Mouse (Mus musculus) frontal cortex, adult (tissue): ENCODE results near the gene Gm10721.
"Not testable (repeated sequence)": the region's sequence is repeated elsewhere in the genome, so short reads cannot be mapped to it uniquely, and the experiment has no call there.

ENCODE experiments used
- ATAC-seq: cut with Nextera tagmentation; 2 replicates; pipeline ENCODE4 v1.9.2; 2017; ENCODE audit warnings: mild to moderate bottlenecking, moderate library complexity, mixed read lengths; ENCODE audit not compliant: low TSS enrichment

Gm10721 gene

GRCm38 (mm10) chr9:3012733-3013279, at the start of gene Gm10721:
Gene Gm10721, plus strand, starts transcription at chr9:3013140.
- peak; percentile 48 for ATAC-seq

DNA sequence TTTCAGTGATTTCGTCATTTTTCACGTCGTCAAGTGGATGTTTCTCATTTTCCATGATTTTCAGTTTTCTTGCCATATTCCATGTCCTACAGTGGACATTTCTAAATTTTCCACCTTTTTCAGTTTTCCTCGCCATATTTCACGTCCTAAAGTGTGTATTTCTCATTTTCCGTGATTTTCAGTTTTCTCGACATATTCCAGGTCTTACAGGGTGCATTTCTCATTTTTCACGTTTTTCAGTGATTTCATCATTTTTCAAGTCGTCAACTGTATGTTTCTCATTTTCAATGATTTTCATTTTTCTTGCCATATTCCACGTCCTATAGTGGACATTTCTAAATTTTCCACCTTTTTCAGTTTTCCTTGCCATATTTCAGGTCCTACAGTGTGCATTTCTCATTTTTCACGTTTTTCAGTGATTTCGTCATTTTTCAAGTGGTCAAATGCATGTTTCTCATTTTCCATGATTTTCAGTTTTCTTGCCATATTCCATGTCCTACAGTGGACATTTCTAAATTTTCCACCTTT, 12.4 kb upstream of the Gm10721 start, which contains the start of gene Gm10722:
Gene Gm10722, plus strand, starts transcription at position 478 of the 528 bp plus-strand sequence.
- ATAC-seq, result not testable (repeated sequence)

- not testable (repeated sequence) for ATAC-seq
Observed at GRCm38 (mm10) chr9:3001006-3001405, 11.9 kb upstream of the Gm10721 start.

DNA sequence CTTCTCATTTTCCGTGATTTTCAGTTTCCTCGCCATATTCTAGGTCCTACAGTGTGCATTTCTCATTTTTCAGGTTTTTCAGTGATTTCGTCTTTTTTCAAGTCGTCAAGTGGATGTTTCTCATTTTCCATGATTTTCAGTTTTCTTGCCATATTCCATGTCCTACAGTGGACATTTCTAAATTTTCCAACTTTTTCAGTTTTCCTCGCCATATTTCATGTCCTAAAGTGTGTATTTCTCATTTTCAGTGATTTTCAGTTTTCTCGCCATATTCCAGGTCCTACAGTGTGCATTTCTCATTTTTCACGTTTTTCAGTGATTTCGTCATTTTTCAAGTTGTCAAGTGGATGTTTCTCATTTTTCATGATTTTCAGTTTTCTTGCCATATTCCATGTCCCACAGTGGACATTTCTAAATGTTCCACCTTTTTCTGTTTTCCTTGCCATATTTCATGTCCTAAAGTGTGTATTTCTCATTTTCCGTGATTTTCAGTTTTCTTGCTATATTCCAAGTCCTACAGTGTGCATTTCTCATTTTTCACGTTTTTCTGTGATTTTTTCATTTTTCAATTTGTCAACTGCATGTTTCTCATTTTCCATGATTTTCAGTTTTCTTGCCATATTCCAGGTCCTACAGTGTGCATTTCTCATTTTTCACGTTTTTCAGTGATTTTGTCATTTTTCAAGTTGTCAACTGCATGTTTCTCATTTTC, 10.8 kb upstream of the Gm10721 start:
- peak; percentile 56; the same call in 1 of the 2 replicates for ATAC-seq

- not testable (repeated sequence) for ATAC-seq
Observed at GRCm38 (mm10) chr9:3002794-3003396, 10.0 kb upstream of the Gm10721 start, which contains the start of gene Gm11168. Gene Gm11168, plus strand, starts transcription at chr9:3003346.

DNA sequence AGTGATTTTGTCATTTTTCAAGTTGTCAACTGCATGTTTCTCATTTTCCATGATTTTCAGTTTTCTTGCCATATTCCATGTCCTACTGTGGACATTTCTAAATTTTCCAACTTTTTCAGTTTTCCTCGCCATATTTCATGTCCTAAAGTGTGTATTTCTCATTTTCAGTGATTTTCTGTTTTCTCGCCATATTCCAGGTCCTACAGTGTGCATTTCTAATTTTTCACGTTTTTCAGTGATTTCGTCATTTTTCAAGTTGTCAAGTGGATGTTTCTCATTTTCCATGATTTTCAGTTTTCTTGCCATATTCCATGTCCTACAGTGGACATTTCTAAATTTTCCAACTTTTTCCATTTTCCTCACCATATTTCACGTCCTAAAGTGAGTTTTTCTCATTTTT, 6.8 kb upstream of the Gm10721 start:
- ATAC-seq, result peak; percentile 56; the same call in 1 of the 2 replicates

GRCm38 (mm10) chr9:3006636-3007035, 6.3 kb upstream of the Gm10721 start:
- not testable (repeated sequence) for ATAC-seq

- ATAC-seq, result peak; percentile 31; the same call in 1 of the 2 replicates
Observed at GRCm38 (mm10) chr9:3007272-3007671, 5.7 kb upstream of the Gm10721 start.

GRCm38 (mm10) chr9:3009331-3009730, 3.6 kb upstream of the Gm10721 start:
- peak; percentile 34 for ATAC-seq

- ATAC-seq, result peak; percentile 66
Observed at GRCm38 (mm10) chr9:3012054-3012621, 802 bp upstream of the Gm10721 start.

DNA sequence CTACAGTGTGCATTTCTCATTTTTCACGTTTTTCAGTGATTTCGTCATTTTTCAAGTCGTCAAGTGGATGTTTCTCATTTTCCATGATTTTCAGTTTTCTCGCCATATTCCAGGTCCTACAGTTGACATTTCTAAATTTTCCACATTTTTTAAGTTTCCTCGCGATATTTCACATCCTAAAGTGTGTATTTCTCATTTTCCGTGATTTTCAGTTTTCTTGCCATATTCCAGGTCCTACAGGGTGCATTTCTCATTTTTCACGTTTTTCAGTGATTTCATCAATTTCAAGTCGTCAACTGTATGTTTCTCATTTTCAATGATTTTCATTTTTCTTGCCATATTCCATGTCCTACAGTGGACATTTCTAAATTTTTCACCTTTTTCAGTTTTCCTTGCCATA, 2.4 kb downstream of the Gm10721 start, which contains the start of gene Gm10720:
Gene Gm10720, plus strand, starts transcription at position 301 of the 400 bp plus-strand sequence.
- not testable (repeated sequence) for ATAC-seq

DNA sequence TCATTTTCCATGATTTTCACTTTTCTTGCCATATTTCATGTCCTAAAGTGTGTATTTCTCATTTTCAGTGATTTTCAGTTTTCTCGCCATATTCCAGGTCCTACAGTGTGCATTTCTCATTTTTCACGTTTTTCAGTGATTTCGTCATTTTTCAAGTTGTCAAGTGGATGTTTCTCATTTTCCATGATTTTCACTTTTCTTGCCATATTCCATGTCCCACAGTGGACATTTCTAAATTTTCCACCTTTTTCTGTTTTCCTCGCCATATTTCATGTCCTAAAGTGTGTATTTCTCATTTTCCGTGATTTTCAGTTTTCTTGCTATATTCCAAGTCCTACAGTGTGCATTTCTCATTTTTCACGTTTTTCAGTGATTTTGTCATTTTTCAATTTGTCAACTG, 3.0 kb downstream of the Gm10721 start:
- not testable (repeated sequence) for ATAC-seq

DNA sequence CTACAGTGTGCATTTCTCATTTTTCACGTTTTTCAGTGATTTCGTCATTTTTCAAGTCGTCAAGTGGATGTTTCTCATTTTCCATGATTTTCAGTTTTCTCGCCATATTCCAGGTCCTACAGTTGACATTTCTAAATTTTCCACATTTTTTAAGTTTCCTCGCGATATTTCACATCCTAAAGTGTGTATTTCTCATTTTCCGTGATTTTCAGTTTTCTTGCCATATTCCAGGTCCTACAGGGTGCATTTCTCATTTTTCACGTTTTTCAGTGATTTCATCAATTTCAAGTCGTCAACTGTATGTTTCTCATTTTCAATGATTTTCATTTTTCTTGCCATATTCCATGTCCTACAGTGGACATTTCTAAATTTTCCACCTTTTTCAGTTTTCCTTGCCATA, 4.2 kb downstream of the Gm10721 start, which contains the start of gene Gm10719:
Gene Gm10719, plus strand, starts transcription at position 301 of the 400 bp plus-strand sequence.
- not testable (repeated sequence) for ATAC-seq

DNA sequence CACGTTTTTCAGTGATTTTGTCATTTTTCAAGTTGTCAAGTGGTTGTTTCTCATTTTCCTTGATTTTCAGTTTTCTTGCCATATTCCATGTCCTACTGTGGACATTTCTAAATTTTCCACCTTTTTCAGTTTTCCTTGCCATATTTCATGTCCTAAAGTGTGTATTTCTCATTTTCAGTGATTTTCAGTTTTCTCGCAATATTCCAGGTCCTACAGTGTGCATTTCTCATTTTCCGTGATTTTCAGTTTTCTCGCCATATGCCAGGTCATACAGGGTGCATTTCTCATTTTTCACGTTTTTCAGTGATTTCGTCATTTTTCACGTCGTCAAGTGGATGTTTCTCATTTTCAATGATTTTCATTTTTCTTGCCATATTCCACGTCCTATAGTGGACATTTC, 6.0 kb downstream of the Gm10721 start:
- not testable (repeated sequence) for ATAC-seq

DNA sequence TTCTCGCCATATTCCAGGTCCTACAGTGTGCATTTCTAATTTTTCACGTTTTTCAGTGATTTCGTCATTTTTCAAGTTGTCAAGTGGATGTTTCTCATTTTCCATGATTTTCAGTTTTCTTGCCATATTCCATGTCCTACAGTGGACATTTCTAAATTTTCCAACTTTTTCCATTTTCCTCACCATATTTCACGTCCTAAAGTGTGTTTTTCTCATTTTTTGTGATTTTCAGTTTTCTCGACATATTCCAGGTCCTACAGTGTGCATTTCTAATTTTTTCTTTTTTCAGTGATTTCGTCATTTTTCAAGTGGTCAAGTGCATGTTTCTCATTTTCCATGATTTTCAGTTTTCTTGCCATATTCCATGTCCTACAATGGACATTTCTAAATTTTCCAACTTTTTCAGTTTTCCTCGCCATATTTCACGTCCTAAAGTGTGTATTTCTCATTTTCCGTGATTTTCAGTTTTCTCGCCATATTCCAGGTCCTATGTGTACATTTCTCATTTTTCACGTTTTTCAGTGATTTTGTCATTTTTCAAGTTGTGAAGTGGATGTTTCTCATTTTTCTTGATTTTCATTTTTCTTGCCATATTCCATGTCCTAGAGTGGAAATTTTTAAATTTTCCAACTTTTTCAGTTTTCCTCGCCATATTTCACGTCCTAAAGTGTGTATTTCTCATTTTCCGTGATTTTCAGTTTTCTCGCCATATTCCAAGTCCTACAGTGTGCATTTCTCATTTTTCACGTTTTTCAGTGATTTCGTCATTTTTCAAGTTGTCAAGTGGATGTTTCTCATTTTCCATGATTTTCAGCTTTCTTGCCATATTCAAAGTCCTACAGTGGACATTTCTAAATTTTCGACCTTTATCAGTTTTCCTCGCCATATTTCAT, 7.1 kb downstream of the Gm10721 start:
- ATAC-seq, result peak; percentile 45

DNA sequence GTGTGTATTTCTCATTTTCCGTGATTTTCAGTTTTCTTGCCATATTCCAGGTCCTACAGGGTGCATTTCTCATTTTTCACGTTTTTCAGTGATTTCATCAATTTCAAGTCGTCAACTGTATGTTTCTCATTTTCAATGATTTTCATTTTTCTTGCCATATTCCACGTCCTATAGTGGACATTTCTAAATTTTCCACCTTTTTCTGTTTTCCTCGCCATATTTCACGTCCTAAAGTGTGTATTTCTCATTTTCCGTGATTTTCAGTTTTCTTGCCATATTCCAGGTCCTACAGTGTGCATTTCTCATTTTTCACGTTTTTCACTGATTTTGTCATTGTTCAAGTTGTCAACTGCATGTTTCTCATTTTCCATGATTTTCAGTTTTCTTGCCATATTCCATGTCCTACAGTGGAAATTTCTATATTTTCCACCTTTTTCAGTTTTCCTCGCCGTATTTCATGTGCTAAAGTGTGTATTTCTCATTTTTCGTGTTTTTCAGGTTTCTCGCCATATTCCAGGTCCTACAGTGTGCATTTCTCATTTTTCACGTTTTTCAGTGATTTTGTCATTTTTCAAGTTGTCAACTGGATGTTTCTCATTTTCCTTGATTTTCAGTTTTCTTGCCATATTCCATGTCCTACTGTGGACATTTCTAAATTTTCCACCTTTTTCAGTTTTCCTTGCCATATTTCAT, 9.5 kb downstream of the Gm10721 start:
- ATAC-seq, result not testable (repeated sequence)

- ATAC-seq, result not testable (repeated sequence)
Observed at GRCm38 (mm10) chr9:3023312-3023984, 10.5 kb downstream of the Gm10721 start, which contains the start of gene Gm10718. Gene Gm10718, plus strand, starts transcription at chr9:3023547.

DNA sequence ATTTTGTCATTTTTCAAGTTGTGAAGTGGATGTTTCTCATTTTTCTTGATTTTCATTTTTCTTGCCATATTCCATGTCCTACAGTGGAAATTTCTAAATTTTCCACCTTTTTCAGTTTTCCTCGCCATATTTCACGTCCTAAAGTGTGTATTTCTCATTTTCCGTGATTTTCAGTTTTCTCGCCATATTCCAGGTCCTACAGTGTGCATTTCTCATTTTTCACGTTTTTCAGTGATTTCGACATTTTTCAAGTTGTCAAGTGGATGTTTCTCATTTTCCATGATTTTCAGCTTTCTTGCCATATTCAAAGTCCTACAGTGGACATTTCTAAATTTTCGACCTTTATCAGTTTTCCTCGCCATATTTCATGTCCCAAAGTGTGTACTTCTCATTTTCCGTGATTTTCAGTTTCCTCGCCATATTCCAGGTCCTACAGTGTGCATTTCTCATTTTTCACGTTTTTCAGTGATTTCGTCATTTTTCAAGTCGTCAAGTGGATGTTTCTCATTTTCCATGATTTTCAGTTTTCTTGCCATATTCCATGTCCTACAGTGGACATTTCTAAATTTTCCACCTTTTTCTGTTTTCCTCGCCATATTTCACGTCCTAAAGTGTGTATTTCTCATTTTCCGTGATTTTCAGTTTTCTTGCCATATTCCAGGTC, 11.2 kb downstream of the Gm10721 start:
- not testable (repeated sequence) for ATAC-seq

DNA sequence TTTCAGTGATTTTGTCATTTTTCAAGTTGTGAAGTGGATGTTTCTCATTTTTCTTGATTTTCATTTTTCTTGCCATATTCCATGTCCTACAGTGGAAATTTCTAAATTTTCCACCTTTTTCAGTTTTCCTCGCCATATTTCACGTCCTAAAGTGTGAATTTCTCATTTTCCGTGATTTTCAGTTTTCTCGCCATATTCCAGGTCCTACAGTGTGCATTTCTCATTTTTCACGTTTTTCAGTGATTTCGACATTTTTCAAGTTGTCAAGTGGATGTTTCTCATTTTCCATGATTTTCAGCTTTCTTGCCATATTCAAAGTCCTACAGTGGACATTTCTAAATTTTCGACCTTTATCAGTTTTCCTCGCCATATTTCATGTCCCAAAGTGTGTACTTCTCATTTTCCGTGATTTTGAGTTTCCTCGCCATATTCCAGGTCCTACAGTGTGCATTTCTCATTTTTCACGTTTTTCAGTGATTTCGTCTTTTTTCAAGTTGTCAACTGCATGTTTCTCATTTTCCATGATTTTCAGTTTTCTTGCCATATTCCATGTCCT, 12.1 kb downstream of the Gm10721 start, which contains the start of gene Gm10717:
Gene Gm10717, plus strand, starts transcription at position 506 of the 556 bp plus-strand sequence.
- ATAC-seq, result not testable (repeated sequence)
